Mouse (Mus musculus) gastrocnemius, adult 2 months (tissue): Measurements from ENCODE around the gene Zfp523. TPM values are rescaled to one million over a fixed set of nuclear protein-coding genes. Genes with fewer than 3 reads are reported as not detected.
A peak's percentile ranks its signal among the peaks of the same experiment; 100 is the strongest.

Source experiments
- DNase-seq: peaks from one replicate; pipeline ENCODE4 v3.0.0; 2022
- H3K27ac ChIP-seq: fragments of 200-600 bp; 2 replicates; pipeline ENCODE4 v1.8.1; 2022; ENCODE audit warnings: mild to moderate bottlenecking
- H3K4me3 ChIP-seq: fragments of 200-600 bp; 2 replicates; pipeline ENCODE4 v1.8.1; 2022; ENCODE audit warnings: mild to moderate bottlenecking, moderate library complexity
- CTCF ChIP-seq: fragments of 200-600 bp; IDR thresholded peaks from 2 replicates; pipeline ENCODE4 v1.8.1; 2022; ENCODE audit warnings: antibody characterized with exemption, mild to moderate bottlenecking, moderate library complexity
- intact Hi-C: fragments of 180-260 bp; cut with DNase I; formaldehyde crosslinking; loops from one replicate; pipeline ENCODE4 v1.15.1; 2025
- total RNA-seq, 2 experiments: library from RNA; stranded (reverse); gene quantifications; 2 replicates each; pipeline ENCODE4 v1.2.3; 2021

Zfp523 gene
- total RNA-seq, 2 experiments from 2014 or later, result 12.9 to 13.9 TPM

- H3K4me3 ChIP-seq, result no peak overlapping the region
- no peak overlapping the region for H3K27ac ChIP-seq
- no peak for TF ChIP-seq CTCF
- DNase-seq, result no peak
- intact Hi-C loops, result no loop called here
Measured at GRCm38 (mm10) chr17:28170460-28171305, 6.2 kb upstream of the Zfp523 start.

- intact Hi-C loops, result no loop called here
- no peak for TF ChIP-seq CTCF
- Histone ChIP-seq H3K4me3 (no peak overlapping the region), H3K27ac (peak overlapping the region; percentile 62)
- no peak for DNase-seq
Measured at GRCm38 (mm10) chr17:28172690-28173089, 4.2 kb upstream of the Zfp523 start.

GRCm38 (mm10) chr17:28177540-28178046, 664 bp downstream of the Zfp523 start:
- DNase-seq, result no peak
- Histone ChIP-seq H3K4me3 (peak overlapping the region; percentile 91), H3K27ac (peak overlapping the region; percentile 98)
- TF ChIP-seq CTCF, result no peak
- intact Hi-C loops, result no loop called here

GRCm38 (mm10) chr17:28180331-28180730, 3.4 kb downstream of the Zfp523 start:
- no peak for TF ChIP-seq CTCF
- Histone ChIP-seq H3K4me3 (no peak overlapping the region), H3K27ac (peak overlapping the region; percentile 2; the same call in 1 of the 2 replicates)
- intact Hi-C loops, result no loop called here
- DNase-seq, result no peak

- intact Hi-C loops, result no loop called here
- DNase-seq, result no peak
- no peak for TF ChIP-seq CTCF
- Histone ChIP-seq H3K27ac (peak overlapping the region; percentile 2; the same call in 1 of the 2 replicates), H3K4me3 (no peak overlapping the region)
Measured at GRCm38 (mm10) chr17:28180783-28181544, 4.0 kb downstream of the Zfp523 start.

GRCm38 (mm10) chr17:28184971-28185638, 8.2 kb downstream of the Zfp523 start:
- Histone ChIP-seq H3K27ac (no peak overlapping the region), H3K4me3 (no peak overlapping the region)
- intact Hi-C loops, result no loop called here
- no peak for TF ChIP-seq CTCF
- no peak for DNase-seq

- Histone ChIP-seq H3K27ac (no peak overlapping the region), H3K4me3 (no peak overlapping the region)
- intact Hi-C loops, result no loop called here
- no peak for TF ChIP-seq CTCF
- DNase-seq, result no peak
Measured at GRCm38 (mm10) chr17:28188313-28188712, 11.4 kb downstream of the Zfp523 start.

GRCm38 (mm10) chr17:28192754-28193153, 15.8 kb downstream of the Zfp523 start:
- Histone ChIP-seq H3K4me3 (no peak overlapping the region), H3K27ac (no peak overlapping the region)
- no peak for TF ChIP-seq CTCF
- no peak for DNase-seq
- intact Hi-C loops, result no loop called here

GRCm38 (mm10) chr17:28193559-28193958, 16.6 kb downstream of the Zfp523 start:
- no peak for TF ChIP-seq CTCF
- no peak for DNase-seq
- Histone ChIP-seq H3K27ac (no peak overlapping the region), H3K4me3 (no peak overlapping the region)
- intact Hi-C loops, result no loop called here

GRCm38 (mm10) chr17:28195033-28195432, 18.1 kb downstream of the Zfp523 start:
- DNase-seq, result no peak
- intact Hi-C loops, result no loop called here
- no peak overlapping the region for H3K27ac ChIP-seq
- TF ChIP-seq CTCF, result no peak
- H3K4me3 ChIP-seq, result no peak overlapping the region

GRCm38 (mm10) chr17:28197646-28198045, 20.7 kb downstream of the Zfp523 start:
- intact Hi-C loops, result no loop called here
- Histone ChIP-seq H3K27ac (no peak overlapping the region), H3K4me3 (no peak overlapping the region)
- no peak for DNase-seq
- no peak for TF ChIP-seq CTCF

GRCm38 (mm10) chr17:28201982-28202381, 25.1 kb downstream of the Zfp523 start:
- DNase-seq, result no peak
- no peak overlapping the region for H3K4me3 ChIP-seq
- intact Hi-C loops, result loop anchor here (10.0 kb wide), 1 partner anchor 353 kb away; no protein-coding TSS in a partner anchor
- no peak for TF ChIP-seq CTCF
- no peak overlapping the region for H3K27ac ChIP-seq
